Mouse (Mus musculus) ovary, adult 18-20 months (tissue): ENCODE data around the gene Syvn1.
"Not testable (repeated sequence)": the region's sequence is repeated elsewhere in the genome, so short reads cannot be mapped to it uniquely, and the experiment has no call there.

Source experiments
- DNase-seq: peaks from one replicate; pipeline ENCODE4 v3.0.0; 2022; ENCODE audit warnings: low spot score, mixed read lengths

Syvn1 gene

DNA sequence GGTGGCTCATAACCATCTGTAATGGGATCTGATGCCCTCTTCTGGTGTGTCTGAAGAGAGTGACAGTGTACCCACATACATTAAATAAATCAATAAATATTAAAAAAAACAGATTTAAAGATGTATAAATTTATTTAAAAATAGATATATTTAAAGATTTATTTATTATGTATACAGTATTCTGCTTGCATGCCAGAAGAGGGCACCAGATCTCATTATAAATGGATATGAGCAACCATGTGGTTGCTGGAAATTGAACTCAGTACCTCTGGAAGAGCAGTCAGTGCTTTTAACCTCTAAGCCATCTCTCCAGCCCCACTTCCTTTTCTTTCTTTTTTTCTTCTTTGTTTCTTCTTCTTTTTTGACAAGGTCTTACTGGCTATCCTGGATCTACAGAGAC lies 6.4 kb upstream of the Syvn1 start:
- no peak for DNase-seq

DNA sequence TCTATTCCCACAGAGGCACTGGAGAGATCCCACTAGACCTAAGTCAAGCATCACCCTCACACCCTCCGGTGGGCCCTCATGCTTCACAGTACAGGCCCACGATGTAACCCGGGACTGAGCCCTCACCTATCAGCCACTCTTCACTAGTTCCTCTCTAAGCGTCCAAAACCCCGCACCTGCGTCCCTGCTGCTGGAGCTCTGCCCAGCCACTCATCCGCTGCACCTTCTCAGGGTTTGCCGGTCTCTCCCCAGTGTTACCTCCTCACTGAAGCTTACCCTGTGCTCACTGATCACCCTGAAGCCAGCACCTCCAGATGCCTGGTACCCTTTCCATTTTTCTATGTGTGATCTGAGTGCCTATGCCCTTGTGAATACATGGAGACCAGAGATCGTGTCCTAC lies 4.1 kb upstream of the Syvn1 start:
- DNase-seq = no peak

DNA sequence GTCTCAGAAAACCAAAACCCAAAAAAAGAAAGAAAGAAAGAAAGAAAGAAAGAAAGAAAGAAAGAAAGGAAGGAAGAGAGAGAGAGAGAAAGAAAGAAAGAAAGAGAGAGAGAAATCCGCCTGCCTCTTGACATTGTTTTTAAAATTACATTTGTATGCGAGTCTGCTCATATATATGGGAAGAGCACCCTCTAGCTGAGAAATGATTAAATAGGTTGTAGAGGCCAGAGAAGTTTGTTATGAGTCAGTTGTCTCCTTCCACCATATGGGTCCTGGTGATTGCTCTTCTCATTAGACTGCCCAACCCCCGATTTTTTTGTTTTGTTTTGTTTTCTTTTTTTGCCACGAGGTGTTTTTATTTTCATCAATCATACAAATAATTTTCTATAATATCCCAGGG lies 2.3 kb upstream of the Syvn1 start:
- not testable (repeated sequence) for DNase-seq

DNA sequence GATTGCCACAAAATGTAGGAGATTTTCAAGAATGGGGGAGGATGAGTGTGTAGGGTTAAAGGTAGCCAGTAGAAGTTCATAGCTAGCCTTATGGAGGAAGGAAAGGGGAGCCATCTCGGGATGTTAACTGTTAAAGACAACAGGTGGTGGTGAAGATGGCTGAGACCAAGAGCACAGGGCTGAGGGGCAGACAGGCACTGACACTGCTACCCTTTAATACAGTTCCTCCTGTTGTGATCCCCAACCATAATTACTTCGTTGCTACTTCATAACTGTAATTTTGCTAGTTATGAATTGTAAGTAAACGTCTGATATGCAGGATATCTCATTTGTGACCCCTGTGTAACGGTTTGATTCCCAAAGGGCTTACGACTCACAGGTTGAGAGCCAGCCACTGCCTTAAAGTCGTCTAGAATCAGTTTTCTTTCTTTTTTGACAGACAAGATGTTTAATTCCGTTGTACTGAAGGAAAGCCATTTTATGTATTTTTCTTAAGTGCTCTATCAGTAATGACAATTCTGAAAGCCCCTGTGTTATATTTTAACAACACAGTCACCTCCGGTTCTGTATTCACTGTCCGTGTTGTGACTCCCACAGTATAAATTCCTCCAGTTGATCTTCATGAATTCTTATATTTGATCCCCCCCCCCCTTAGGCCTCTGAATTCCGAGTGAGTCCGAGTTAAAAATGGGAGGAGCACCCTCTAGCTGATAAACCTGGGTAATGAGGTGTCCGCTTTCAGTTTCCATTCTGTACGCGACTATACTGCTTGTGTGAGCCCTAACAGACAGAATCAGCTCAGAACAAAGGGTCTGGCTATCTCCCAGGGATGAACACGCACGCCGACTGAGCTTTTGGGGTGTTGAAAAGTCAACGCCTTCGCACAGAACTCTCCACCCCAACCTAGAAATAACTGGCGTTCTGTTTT lies 746 bp upstream of the Syvn1 start:
- DNase-seq = no peak

DNA sequence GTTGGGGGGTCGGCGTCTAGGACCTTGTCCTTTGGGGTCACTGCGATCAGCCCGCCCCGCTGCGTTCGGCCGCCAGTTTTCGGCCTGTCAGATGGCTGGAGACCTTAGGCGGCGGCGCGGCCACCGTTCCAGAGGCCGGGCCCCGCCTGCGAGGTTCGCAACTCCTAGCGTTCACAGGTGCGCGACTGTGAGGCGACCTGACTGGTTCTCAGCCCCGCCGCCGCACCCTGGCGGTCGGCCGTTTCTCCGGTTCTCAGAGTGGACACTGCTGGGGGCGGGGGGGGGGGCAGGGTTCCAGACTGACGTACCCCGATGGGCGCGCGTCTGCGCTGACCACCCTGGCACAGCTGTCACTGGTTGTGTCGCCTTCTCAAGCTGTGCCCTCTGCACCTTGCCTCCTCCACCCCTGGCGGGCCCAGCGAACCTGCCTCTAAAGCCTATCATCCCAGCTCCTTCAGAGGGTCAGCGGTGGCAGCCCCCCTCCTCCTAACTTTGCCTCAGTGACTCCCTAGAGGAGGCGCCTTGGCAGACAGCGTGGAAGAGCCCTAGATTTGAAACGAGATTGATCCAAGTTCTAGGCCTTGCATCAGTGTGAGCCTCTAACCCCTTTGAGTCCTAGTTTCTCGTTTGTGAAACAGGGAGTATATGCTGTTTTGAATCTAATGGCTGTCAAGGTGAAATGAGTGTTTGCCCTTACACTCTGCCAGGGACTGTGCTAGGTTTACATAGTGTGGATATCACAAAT lies 950 bp downstream of the Syvn1 start:
- DNase-seq = no peak

DNA sequence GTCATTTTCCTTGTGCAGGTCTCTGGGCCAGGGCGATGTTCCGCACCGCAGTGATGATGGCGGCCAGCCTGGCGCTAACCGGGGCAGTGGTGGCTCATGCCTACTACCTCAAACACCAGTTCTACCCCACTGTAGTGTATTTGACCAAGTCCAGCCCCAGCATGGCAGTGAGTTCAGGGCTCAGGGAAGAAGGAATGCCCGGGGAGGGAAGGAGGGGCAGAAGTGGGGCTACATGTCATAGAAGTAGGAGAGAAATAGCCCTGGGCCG lies 1.5 kb downstream of the Syvn1 start:
- DNase-seq = no peak

DNA sequence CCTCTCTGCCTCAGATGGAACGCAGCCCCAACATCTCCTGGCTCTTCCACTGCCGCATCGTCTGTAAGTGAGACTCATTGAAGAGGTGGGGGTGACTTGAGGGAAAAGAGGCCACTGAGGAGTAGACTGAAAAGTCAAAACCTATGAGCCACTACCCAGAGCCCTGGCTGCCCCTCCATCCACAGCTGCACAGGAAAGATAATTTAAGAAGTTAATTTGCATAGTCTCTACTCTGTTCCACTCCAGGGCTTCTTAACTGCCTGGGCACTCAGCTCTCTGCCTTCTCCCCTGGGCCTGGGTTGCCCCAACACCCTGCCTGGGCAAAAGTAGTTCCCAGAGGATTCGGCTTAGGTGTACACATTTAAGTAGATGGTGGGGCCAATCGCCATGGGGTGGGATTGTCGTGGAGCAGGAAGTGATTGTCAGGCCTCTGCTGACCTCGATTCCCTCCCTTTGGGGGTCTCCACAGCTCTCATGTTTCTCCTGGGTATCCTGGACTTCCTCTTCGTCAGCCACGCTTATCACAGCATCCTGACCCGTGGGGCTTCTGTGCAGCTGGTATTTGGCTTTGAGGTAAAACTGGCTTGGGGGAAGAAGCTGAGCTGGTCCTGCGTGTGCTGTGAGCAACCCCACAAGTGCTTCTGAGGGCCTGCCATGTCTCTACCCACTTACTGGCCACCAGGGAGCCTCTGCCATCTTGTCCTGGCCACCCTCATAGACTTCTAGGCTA lies 2.5 kb downstream of the Syvn1 start:
- DNase-seq = no peak

DNA sequence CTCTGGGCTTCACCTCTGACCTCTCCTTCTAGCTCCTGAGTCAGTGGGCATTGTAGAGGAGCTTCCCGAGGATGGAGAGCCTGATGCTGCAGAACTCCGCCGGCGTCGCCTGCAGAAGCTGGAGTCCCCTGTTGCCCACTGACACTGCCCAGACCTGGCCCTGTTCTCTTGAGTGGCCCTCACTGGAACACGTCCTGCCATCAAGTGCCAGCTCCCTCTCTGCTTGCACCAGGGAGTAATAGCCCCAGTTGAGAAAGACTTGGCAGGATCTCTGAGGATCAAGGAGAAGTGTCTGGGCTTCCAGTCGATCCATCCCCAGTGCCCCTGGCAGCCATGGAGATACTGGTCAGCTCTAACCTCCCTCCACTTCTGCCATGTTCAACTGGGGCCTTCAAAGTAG lies 6.1 kb downstream of the Syvn1 start:
- no peak for DNase-seq

DNA sequence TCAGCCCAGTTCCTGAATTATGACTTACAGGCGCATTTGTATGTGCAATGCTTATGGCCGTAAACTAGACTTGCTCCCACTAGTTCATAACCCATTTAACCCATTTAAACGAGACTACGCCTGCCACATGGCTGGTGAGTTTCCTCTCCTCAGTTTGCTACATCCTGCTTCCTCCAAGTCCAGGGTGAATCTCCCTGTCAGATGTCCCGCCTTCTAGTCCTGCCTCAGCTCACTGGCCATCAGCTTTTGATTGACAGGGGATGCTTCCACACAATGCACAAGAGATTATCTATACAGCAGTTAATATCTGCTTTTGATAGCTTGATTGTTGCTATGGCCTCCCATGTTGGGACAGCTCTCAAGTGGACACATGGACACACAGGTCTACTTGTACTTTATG lies 7.9 kb downstream of the Syvn1 start:
- no peak for DNase-seq

DNA sequence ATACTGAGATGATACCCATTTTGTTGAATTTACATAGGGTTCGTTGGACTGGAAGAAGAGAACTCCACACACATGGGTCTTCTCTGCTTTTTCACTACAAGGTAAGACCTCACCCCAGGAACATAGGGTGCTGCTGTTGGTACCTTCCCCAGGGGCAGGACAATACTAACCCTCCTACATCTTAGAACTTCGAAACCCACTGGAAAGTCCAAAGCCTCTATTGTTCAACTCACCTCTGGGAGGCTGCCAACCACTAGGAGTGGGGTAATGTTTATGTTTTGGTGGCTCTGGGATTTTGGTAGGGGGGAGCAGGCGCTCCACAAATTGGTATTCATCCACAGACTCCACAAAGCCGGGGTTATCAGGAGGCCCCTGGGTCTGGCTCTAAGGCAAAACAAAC lies 10.3 kb downstream of the Syvn1 start:
- no peak for DNase-seq

DNA sequence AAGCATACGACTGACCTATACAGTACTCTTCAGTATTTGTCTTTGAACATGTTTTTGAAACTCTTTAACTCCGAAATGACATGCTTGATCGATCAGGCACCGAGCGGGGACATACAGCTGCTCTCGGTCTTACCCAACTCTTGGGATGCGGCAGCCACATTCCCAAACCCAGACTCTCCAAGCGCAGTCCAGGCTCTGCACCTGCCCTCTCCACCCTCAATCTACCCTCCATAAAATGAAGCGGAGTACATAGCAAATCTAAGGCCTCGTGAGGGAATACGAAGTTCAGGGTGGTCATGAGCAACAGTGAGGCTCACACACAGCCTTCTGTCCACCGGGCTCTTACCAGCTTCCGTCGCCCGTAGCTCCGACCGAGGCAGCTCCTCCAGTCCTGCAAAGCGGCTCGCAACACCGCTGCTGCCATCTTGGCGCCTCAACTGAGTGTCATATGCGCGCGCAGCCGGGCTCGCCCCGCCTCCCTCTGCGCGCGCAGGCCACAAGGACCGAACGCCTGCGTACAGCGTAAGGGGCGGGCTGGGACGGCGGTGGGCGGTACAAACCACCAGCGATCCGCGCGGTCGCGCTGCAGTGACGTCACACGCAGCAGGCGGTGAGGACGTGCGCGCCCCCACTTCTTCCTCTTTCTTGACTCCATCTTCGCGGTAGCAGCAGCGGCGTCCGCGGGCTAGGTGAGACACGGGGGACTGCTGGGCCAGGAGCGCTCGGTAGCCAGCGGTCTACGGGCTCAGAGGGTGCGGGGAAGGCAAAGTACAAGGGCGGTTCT lies 11.1 kb downstream of the Syvn1 start, which contains the start of the genes Mrpl49 and Fau:
Gene Mrpl49, minus strand, starts transcription at position 473 of the 784 bp plus-strand sequence.
Gene Fau, plus strand, starts transcription at position 532 of the 784 bp plus-strand sequence.
- peak; percentile 98 for DNase-seq

DNA sequence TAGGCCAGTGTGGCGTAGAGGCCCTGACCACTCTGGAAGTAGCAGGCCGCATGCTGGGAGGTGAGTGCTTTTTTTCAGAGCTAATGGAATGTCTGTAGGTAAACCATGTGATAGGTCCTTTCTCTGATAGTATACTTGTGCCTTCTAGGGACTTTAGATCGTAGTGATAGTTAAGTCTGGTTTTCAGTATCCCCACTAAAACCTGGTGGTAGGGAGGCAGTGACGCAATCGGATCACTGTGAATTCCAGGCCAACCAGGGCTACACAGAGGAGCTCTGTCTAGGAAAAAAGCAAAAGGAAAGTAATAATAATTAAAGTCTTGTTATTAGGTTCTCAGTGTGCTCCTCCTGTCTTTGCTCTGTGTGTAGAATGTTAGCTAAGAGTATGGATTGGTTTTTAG lies 12.1 kb downstream of the Syvn1 start:
- DNase-seq = no peak

DNA sequence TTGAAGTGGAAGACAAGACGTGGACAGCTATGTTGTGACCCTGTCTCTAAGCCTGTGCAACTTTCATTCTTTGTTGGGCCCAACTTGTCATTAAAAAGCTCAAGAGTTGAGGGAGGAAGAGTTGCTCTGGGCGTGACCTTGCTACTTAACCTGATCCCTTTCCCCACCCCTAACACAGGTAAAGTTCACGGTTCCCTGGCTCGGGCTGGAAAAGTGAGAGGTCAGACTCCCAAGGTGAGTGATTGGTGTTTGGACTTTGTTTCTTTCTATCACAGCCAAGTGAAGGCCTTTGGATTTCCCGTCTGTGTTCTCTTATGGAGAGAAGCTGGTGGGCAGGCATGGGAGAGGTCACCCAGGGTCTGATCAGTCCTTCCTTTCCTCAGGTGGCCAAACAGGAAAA lies 12.6 kb downstream of the Syvn1 start:
- DNase-seq = no peak

DNA sequence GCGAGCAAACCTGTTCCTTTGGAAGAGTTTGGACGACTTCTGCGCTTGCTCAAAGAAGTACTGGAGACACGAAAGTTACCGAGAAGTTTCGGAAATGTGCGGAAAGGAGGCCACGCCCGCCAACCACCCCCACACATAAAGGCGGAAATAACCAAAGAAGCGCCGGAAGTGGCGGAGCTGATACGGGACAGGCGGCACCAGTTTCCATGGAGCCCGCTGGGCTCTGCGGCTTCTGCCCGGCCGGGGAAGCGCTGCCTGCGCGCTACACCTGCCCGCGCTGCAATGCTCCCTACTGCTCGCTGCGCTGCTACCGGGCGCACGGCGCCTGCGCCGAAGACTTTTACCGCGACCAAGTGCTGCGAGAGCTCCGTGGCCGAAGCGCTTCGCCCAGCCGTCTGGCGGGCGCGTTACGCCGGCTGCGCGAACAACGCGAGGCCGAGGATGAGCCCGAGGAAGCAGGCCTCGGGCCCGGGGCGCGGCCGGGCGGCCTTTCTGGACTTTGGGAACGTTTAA lies 14.7 kb downstream of the Syvn1 start, which contains the start of gene Znhit2:
Gene Znhit2, plus strand, starts transcription at position 172 of the 513 bp plus-strand sequence.
- peak; percentile 91 for DNase-seq

DNA sequence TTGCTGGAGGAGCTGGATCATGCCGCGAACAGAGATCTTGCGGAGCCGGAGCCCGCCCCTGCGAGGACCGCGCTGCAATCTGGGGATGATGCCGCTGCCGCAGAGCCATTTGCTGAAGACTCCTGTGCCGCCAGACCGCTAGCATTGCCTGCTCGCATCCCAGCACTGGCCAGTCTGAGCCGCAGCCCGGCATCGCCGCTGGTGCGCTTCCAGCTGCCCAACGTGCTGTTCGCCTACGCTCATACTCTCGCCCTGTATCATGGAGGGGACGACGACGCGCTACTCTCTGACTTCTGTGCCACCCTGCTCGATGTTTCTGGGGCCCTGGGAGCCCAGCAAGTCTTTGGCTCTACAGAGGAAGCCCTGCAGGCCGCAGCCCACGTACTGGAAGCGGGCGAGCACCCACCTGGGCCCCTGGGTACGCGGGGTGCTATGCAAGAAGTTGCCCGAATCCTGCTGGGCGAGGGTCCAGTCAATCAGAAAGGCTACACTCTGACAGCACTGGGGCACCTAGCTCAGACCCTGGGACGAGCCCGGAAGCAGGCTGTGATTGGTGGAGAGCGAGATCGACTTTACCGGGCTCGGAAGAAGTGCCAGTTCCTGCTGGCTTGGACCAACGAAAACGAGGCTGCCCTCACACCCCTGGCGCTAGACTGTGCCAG lies 15.4 kb downstream of the Syvn1 start:
- no peak for DNase-seq

DNA sequence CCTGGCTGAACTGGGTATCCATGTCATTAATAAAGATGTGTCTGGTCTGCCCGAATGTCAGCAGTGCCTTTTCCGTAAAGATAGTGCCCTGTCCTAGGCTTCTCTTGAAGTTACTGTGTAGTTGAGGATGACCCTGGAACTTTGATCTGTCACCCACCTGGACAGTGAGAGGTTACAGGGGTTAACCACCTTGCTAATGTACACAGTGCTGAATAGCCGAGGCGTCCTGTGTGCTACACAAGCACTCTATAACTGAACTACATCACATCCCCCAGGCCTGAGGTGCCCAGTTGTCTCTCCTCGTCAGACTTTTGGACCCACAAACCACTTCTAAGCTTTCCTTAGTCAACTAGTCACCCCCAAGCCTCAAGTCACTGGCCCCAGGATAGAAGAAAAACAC lies 16.0 kb downstream of the Syvn1 start:
- DNase-seq = no peak

DNA sequence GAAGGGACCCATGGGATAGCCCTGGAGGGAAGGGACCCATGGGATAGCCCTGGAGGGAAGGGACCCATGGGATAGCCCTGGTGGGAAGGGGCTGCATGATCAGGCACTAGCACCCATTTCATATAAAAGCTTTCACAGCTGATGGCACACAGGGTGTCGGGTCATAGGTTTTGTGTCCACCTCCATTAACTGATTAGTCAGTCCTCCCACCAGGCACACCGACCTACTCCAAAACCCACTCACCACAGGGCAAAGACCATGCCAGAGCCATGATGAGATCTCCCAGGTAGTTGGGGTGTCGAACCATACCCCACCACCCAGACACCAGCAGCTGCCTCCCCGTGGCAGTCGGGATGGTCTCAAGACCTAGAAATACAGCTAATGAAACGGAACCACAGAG lies 16.7 kb downstream of the Syvn1 start:
- DNase-seq = no peak

DNA sequence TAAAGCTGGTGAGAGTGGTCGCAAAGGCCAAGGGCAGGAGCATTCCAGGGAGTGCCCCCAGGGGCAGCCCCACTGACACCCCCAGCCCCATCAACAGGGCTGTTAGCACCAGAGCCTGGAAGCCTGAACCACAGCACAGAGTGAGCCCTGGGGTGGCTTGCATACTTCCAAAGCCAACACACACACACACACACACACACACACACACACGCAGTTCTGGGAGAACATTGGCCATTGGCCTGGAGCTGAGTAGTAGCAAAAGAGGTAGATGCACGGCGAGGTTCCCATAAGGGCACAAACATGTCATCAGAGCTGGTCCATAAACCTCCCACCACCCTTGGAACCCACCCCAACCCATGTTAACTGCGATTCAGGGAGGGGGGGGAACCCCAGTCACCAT lies 20.2 kb downstream of the Syvn1 start:
- DNase-seq = no peak

DNA sequence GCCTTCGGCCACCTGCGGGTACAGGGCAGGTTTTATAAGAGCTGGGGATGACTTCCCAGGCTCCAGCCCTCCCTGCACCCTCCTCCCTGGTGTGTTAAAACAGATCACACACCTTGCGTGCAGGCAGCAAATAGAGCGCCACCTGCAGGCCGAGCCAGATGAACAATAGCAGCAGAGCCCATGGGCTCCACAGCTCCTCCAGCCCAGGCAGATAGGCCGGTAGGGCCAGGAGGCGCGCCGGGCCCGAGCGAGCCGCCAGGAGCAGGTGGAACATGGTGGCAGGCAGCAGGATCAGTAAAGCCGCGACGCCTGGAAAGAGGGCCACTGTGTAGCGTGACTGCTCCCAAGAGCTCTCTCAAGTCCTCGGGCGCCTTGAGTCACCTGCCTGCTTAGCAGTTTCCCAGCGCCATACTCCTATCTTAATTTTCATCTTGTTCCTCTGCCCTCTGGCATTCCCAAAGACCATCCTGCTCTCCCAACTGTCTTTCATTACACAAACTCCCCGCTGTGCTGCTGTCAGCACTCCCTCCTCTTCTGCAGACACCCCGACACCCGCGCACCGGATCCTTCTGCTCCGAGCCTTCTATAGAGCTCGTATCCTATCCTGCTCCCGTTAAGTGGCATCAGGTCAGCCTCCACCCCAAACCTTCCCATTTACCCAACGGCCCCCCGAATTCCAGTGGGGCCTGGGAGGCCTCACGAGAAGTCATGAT lies 20.8 kb downstream of the Syvn1 start:
- peak; percentile 52 for DNase-seq

DNA sequence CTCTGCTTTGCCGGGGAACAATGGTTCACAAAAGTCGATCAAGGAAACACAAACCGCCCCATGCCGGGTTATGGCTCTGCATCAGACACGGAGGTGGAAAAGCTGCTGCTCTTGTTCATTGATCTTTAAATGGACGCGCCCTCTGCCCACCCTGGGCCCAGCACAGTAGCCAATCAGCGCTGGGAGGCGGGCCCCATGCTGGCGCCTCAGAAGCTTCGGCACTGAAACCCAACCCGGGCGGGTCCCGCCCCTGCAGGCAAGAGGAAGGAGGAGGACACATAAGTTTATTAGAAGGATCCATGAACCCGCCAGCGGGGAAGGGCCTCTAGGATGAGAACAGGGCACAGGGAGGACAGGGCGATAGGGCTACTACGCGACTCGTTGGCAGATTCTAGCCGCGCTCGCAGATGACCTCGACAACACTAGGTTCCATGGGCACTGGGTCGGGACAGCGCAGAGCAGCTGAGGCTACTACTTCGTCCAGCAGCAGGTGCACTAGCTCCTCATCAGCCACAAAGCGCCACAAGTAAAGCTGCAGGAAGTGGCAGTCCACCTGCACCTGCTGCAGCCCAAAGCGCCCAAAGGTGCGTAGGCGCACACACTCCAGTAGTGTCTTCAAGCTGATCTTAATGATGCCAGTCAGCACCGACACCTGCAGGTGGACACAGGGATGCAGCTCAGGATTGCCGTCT lies 21.5 kb downstream of the Syvn1 start, which contains the start of gene Tm7sf2:
Gene Tm7sf2, minus strand, starts transcription at position 650 of the 692 bp plus-strand sequence.
- DNase-seq = peak; percentile 91
